Mouse (Mus musculus): ENCODE results near the gene 9430097D07Rik.

9430097D07Rik gene

GRCm38 (mm10) chr2:32559570-32559969 is 15.9 kb downstream of the 9430097D07Rik start:
- peak; percentile 80 for DNase-seq (ENCODE audit: low spot score)

DNA sequence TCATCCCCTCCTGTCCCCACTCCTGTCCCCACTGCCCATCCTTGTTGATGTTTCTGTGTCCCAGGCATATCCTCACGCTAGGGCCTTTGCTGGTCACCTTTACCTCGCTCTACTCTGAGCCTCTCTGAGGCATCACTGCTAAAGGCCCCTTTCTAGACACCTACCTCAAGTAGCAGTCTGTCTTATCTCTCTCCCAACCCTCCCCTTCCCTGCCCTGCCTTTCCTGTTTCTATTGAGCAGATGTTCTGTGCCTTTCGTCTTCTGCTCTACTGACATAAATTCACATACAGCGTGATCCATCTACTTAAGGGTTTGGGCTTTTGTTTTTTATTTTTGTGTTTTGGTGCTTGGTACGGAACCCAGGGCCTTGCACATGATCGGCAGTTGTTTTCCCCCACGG is 19.5 kb downstream of the 9430097D07Rik start:
- no peak for DNase-seq (ENCODE audit: low spot score)

DNA sequence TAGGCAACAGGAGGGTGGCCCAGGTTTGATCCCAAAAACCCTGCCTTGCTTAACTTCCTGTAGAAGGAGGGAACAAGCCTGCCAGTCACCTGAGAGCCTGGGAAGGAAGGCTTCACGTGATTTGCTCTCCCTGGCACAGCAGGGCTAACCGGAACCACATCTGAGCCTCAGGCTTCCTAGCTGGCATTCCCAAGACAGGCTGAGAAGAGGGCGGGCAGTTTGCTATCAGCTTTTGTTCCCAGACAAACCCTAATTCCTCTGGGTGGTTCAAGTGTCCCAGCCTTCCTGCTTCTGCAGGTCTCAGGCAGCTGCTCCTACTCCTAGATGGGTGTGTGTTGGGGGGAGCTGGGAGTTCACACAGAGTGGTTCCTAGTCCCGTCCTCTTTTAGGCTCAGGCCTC is 20.0 kb downstream of the 9430097D07Rik start:
- no peak for DNase-seq (ENCODE audit: low spot score)

- DNase-seq (ENCODE audit: low spot score) = no peak
These were observed 21.8 kb downstream of the 9430097D07Rik start for GRCm38 (mm10) chr2:32553592-32554148.

- DNase-seq (ENCODE audit: low spot score) = no peak
These were observed 24.2 kb downstream of the 9430097D07Rik start for GRCm38 (mm10) chr2:32551236-32551635.

GRCm38 (mm10) chr2:32549764-32550163 is 25.7 kb downstream of the 9430097D07Rik start:
- no peak for DNase-seq (ENCODE audit: low spot score)

GRCm38 (mm10) chr2:32549171-32549570 is 26.3 kb downstream of the 9430097D07Rik start:
- DNase-seq (ENCODE audit: low spot score) = no peak

GRCm38 (mm10) chr2:32547964-32548739 is 27.3 kb downstream of the 9430097D07Rik start:
- DNase-seq (ENCODE audit: low spot score) = no peak

DNA sequence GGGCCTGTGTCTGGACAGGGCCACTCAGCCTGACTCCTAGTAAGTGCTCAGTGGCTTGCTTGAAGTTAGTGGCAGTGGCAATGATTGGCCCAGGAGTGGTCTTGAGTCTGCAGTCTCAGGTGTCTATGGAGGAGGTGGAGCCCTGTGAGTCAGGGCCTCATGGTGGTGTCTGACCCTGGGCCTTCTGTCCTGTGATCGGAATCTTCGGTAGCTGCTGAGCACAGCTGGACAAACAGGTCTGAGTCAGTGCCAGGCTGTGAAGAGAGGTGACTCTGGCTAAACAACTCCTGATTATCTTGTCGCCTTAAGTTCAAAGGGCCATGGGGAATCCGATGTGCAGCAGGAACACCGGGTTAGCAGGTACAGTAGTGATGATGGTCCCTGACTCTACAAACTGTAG is 28.1 kb downstream of the 9430097D07Rik start:
- no peak for DNase-seq (ENCODE audit: low spot score)

- DNase-seq (ENCODE audit: low spot score) = no peak
These were observed 28.5 kb downstream of the 9430097D07Rik start for GRCm38 (mm10) chr2:32546951-32547350.

DNA sequence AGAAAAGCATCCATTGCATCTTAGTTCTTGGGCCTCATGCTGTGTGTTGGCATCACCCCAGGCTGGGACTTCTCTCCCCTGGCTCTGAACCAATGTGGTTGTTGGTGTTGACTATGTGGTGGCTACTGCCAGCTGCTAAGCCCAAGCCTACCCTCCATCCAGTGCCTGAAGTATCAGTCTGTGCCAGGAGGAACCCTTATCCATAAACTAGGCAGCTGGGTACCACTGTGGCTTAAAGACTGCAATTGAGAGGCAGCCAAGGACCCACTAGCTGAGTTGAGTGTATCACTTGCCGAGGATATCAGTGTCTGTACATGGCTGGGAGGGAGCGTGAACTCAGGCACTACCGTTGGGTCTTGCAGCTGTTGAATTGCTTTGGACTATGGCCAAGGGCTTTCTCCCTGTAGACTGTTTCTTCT is 32.4 kb downstream of the 9430097D07Rik start:
- no peak for DNase-seq (ENCODE audit: low spot score)

DNA sequence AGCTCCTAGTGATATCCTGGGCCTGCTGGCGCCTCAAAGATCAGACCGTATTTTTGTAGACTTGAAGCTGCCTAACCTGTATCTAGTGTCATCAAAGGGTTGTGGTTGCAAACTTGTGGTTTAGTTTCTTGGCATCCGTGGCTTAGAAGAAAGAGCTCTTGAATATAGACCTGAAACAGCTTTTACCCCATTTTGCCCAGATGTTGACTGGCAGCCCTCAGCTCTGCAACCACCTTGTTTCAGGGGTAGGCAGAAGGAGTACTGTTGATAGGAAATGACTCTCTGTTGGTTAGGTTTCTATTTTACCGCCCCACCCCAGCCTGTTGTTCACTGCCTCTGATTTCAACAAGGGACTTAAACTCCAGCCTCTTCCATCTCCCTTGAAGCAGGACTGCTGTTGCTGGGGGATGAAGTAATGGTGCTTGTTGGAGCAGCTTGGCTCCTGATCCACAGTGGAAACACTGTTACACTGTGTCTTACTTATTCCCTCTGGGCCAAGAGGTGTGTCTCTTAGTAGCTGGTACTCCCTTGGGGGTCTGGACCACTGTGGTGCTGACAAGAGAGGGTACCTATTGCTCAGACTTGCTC is 33.4 kb downstream of the 9430097D07Rik start:
- DNase-seq (ENCODE audit: low spot score) = no peak

GRCm38 (mm10) chr2:32541333-32541908 is 34.1 kb downstream of the 9430097D07Rik start:
- no peak for DNase-seq (ENCODE audit: low spot score)

- no peak for DNase-seq (ENCODE audit: low spot score)
These were observed 36.0 kb downstream of the 9430097D07Rik start for GRCm38 (mm10) chr2:32539452-32539981.

- DNase-seq (ENCODE audit: low spot score) = no peak
These were observed 37.0 kb downstream of the 9430097D07Rik start for GRCm38 (mm10) chr2:32538461-32538860.

DNA sequence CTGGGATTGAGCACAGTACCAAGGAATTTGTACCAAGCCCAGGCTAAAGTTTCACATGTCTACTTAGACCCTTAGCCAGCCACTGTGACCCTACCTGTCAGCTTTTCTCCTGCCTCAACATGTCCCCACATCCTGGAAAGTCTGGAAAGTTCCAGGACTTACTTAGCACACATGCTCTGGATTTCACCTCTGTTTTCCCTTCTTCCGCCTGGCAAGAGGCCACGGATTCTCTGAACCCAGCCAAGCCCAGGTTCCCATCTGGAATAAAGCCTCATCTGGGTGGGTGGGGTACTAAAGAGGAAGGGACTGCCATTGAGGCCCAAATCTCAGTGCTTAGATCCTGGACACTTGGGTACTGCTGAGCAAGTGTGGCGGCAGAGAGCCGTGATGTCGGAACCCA is 37.5 kb downstream of the 9430097D07Rik start:
- no peak for DNase-seq (ENCODE audit: low spot score)

GRCm38 (mm10) chr2:32537360-32537905 is 38.1 kb downstream of the 9430097D07Rik start:
- peak; percentile 34 for DNase-seq (ENCODE audit: low spot score)

DNA sequence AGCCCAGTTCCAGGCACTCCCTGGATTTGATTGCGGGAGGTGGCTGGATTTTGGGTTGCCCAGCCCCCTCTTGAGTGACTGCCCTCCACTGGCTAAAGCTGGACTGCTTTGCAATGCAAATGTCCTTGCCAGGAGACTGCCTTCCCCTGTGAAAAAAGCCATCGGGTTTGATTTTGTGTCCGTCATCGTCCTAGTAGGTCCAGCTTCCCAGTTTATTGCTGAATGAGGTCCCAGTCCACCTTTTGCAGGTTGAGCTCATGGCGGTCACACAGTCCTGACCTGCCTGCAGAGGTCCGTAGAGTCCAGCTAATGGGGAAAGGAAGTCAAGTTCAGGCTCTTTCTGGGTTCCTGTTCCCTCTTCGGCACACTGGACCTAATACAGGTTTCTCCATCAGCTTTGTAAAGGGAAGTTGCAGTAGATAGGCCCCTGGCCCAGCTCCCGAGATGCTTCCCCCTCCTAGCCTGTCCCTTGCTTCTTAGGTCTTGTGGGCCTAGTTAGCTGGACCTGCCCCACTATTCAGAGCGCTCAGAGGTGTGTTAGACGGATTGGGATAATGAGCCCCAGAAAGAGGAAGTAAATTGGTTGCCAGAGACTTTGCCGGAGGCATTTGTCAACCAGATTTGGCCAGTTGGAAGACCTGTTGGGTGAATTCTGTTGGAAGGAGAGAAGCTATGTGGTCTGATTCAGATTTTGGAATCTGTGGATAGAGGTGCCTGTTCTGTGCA is 38.7 kb downstream of the 9430097D07Rik start:
- peak; percentile 37 for DNase-seq (ENCODE audit: low spot score)

- peak; percentile 41 for DNase-seq (ENCODE audit: low spot score)
These were observed 39.3 kb downstream of the 9430097D07Rik start for GRCm38 (mm10) chr2:32536086-32536633.

DNA sequence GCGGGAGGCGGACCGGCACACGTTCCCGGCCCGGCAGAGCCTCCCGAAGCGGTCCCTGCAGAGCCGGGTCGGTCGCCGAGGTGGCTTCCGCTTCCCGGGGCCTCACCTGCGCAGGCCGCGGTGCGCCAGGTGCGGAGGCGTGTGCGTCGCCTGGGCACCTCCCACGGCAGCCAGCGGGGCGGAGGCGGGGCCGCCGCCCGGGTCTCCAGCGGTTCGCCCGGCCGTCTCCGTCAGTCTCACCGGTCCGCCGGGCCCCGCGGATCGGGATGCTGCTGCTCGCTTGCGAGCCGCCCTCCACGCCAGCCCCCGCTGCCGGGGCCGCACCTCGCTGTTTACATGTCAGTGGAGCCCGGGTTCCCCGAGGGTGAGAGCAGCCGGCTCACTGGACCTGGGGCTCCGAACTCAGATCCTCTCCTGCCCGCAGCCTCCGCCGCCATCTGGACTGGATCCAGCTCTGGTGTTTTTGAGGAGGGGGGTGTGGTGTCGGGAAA is 39.9 kb downstream of the 9430097D07Rik start:
- no peak for DNase-seq (ENCODE audit: low spot score)

Data from retina, embryonic 14.5 days (tissue).